Mouse (Mus musculus) thymus, postnatal 4 days (tissue): ENCODE results near the gene Cacnb2.

ENCODE experiments used
- DNase-seq: peaks from one replicate; pipeline ENCODE4 v3.0.0; 2021

Cacnb2 gene

DNA sequence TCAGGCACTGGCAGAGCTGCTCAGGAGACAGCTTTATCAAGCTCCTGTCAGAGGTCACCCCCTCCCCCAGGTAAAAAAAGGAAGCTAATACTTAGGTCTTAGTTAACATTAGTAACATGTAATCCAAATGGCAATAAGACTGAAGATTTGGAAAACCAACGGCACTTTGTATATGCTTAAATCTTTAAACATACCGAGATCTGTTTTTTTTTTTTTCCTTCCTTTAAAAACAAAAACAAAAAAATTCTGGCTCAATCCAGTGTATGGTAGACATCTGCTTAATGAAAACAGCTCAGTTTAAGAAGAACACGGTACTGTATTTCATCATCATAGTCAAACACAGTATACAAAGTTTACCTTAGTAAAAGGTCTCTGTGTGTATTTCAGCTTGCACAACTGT is at the start of gene Cacnb2:
Cacnb2 (plus strand) TSS at position 301 of the 400 bp plus-strand sequence.
- no peak for DNase-seq

GRCm38 (mm10) chr2:14568020-14568419 is 34.9 kb upstream of the Cacnb2 start:
- no peak for DNase-seq

GRCm38 (mm10) chr2:14571300-14571699 is 31.6 kb upstream of the Cacnb2 start:
- no peak for DNase-seq

DNA sequence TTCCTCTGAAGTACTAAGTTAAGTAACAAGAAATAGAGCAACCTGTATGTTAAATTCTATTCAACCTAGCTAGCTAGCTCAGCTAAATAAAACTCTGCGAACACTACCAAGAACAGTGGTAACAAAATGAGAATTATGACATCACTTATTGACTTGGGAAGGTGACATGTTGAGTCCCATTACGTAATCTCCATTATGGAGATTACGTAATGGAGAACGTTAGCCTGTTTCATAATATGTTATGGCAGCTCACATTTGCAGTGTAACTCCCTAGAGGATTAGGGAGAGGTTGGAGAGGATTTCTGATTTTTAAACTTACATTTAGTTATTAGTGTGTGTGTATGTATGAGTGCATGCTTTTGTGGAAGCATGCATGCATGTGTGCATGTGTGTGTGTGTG is 13.3 kb upstream of the Cacnb2 start:
- no peak for DNase-seq

- no peak for DNase-seq
These were observed 4.9 kb upstream of the Cacnb2 start for GRCm38 (mm10) chr2:14597909-14598563.

DNA sequence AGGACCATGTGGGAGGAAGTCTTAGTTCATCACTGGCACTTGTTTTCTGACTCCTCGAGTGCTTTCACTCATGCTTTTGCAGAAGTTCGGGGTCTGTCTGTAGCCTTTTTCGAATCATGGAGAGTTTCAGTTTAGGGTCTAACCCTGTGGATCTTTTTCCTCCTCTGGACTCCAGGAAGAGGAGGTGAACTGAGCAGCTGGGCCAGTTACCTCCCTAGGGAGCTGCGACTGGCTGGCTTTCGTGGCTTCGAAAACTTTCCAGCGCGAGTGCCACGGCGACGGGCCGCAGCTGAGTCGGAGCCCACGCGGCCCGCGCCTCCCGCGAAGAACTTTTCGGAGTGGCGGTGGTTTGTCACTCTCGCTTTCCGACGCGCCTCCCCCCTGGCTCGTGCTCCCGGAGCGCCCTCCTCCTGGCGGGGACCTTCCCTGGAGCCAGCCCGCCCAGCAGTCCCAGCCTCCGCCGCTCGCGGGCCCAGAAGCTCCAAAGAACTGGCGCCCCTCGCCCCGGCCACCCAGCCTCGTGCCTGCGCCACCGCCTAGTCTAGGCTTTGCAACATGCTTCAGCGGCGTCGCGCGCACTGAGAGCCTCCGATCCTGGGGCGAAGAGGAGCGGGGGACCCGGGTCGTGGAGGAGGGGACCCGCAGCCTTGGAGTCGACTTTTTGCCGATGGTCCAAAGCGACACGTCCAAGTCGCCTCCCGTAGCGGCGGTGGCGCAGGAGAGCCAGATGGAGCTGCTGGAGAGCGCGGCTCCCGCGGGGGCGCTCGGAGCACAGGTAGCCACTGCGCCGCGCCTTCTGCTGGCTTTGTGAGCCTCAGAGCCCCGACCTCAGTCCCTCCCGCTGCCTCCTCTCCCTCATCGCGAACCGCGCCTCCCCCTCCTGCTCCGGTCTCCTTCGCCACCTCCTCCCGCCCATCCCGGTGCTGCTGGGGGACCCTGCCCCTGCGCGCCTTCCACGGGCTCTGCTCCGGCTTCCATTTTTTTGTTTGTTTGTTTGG is 1.2 kb downstream of the Cacnb2 start:
- peak; percentile 72 for DNase-seq

GRCm38 (mm10) chr2:14604791-14605190 is 1.9 kb downstream of the Cacnb2 start:
- DNase-seq, result peak; percentile 39

GRCm38 (mm10) chr2:14605207-14605606 is 2.3 kb downstream of the Cacnb2 start:
- DNase-seq, result no peak

DNA sequence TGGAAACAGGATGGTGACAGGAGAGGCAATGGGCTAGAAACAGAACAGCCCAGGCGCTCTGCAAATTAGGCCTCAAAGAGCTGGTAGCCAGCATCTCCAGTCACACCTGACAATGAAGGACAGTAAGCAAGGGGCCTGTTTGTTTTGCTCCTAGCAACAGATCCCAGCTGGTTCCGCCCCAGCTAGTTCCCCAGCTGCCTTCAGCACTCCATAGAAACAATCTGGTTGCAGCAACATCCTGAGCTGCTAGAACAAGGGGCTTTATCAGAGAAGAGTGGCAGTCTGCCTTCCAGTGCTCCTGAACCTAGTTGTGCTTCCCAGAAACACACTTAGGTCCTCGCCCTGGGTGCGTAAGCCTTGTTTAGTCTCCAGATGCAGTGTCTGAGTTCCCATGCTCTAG is 5.7 kb downstream of the Cacnb2 start:
- no peak for DNase-seq

DNA sequence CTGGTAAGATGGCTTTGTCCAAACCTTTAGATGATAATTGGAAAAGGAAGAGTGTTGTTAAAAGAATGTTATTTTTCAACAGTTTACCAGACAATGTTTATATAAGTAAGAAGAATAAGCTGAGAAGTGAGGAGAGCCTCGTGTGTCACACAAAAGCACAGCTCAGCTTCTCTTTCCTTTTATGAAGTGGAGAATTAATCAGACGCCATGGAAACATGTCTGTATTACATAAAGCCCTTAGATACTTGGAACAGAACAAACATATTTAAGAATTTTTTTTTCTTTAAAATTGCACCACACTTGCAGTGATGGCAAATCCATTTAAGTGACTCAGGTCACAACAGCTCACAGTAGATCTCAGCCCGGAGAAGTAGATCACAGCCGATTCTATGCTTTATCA is 9.8 kb downstream of the Cacnb2 start:
- no peak for DNase-seq

DNA sequence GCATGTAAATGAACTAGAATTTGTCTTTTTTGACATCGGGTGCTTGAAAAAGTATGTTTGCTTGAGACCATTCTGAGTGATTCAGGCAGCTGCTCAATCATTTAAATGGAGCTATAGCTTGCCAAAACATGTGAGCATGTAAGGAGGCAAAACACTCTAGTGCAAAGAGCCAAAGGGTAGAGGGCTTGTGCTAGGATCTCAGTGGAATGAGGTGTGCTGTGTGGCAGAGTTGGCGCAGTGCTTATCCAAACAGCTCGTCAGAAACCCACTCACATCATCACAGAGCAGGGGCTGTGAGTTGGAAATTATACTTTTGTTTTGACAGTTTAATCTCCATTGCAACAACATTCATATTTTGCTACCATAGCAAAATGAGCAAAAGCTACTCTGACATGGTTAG is 13.5 kb downstream of the Cacnb2 start:
- DNase-seq, result no peak

DNA sequence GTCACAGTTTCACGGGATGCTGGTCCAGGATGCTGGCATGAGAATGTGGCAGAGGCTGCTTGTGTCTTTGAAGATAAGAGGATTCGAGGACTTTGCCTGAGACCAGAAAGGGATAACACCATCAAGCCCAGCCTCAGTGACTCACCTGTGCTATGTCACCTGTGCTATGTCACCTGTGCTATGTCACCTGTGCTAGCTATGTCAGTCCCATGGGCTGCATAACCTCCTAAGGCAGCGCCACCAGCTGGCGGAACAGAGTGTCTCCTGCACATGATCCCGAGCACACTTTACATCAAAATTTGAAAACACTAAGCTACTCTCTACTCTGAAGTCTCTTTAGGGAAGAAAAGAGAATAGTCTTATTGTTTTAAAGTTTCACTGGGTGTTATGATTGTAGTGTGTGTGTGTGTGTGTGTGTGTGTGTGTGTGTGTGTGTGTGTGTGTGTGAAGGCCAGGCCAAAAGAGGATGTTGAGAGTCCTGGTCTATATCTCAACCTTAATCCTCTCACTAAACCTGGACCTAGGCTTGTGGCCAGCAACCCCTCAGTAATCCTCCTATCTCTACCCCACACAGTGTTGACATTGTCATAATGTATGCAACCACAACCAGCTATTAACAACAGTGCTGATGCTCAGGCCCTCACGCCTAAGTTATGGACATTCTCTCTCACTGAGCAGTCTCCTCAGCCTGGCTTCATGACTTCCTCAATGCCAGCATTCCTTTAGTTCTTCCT is 17.4 kb downstream of the Cacnb2 start:
- DNase-seq, result peak; percentile 27

DNA sequence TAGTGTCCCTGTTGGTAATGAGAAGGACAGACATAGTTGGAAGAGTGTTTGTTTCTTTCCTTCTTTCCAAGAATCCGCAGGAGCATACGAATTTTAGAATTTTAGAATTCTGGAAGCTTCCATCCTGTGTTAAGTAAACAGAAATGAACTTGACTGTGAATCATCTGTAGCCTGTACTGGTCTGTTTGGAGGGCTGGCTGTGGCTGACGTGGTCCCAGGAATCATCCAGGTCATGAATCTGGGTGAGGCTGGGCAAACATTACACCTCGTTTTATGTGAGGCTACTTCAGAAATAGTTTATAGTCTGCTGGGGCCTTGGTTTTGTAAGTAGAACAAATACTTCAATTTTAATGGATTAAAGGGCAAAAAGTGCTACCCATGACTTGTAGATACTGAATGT is 18.0 kb downstream of the Cacnb2 start:
- no peak for DNase-seq

DNA sequence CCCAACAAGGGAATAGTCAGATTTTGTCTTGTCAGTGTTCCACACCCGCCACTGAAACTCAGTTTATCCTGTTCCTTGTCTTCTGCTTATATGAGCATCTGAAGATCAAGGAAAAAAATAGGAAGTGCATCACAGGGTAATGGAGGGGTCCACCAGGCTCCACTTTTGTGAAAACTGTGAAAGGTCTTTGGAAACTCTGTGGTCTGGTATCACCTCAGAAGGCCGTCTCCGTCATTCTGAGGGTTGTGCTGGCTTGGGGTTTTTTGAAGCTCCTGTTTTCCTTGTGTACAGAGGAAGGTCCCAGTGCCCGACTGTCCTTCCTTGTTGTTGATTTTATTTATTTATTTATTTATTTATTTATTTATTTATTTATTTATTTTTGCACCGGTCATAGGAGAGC is 20.9 kb downstream of the Cacnb2 start:
- DNase-seq, result no peak

- DNase-seq, result no peak
These were observed 27.1 kb downstream of the Cacnb2 start for GRCm38 (mm10) chr2:14629814-14630492.

- peak; percentile 28 for DNase-seq
These were observed 28.7 kb downstream of the Cacnb2 start for GRCm38 (mm10) chr2:14631590-14631989.

DNA sequence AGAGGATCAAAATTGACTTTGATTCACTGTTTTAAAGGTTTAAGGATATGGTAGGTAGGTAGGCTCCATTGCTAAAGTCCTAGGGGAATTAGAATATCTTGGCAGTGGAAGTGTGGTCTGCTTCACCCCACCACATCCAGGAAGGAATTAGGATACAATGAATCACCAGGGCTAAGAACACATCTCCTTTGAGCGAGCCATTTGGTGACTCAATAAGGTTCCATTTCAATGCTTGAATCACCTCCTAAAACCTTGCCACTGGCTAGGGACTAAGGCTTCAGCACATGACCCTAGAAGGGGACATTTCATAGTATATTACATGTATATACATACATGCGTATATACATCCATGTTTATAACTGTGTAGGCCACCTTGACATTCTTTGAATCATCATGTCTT is 30.3 kb downstream of the Cacnb2 start:
- no peak for DNase-seq

- no peak for DNase-seq
These were observed 36.4 kb downstream of the Cacnb2 start for GRCm38 (mm10) chr2:14639266-14639665.

DNA sequence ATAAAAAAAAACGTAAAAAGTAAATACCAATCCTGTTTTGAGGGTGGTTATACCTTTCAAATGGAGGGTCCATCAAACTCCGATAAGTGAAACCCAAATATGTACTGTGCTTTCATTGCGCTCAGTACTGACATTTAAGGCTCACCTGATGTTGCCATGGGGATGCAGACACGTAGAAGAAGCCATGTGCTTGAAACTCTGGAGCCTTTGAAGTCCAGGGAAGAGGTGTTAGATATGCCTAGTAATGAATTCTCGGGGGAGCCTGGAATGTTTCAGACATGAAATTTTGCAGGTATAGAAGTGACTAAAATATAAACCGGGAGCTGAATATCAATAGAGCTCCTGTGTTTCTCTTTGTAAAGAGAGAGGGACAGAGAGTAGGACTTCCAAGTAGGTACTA is 37.0 kb downstream of the Cacnb2 start:
- DNase-seq, result no peak

- no peak for DNase-seq
These were observed 38.2 kb downstream of the Cacnb2 start for GRCm38 (mm10) chr2:14641040-14641439.

DNA sequence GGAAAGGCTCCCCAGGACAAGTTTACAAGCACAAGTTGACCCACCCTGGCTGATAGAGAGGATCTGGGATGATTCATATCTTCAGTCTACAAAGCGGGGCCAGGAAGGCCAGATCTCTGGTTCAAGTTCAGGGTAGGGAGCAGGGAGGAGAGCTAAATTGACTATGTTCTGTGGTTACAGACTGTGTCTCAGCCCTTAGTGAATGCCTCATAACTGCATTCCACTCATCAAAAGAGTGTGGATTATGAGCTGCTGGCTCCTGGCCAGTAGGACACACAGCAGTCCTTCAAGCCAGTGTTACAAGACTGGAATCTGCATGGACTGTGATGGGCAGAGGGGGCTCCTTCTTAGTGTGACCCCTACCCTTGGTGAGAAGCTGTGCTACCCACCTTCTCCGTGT is 48.4 kb downstream of the Cacnb2 start:
- no peak for DNase-seq

- no peak for DNase-seq
These were observed 53.8 kb downstream of the Cacnb2 start for GRCm38 (mm10) chr2:14656673-14657072.
